Mouse (Mus musculus) ZHBTc4 (cell line): ENCODE measurements around the gene Mphosph9.
A peak's percentile ranks its signal among the peaks of the same experiment; 100 is the strongest.

Source experiments
- DNase-seq: peaks from one replicate; pipeline ENCODE4 v3.0.0-alpha.2; 2011; ENCODE audit warnings: low read depth, low spot score

The Mphosph9 gene

DNA sequence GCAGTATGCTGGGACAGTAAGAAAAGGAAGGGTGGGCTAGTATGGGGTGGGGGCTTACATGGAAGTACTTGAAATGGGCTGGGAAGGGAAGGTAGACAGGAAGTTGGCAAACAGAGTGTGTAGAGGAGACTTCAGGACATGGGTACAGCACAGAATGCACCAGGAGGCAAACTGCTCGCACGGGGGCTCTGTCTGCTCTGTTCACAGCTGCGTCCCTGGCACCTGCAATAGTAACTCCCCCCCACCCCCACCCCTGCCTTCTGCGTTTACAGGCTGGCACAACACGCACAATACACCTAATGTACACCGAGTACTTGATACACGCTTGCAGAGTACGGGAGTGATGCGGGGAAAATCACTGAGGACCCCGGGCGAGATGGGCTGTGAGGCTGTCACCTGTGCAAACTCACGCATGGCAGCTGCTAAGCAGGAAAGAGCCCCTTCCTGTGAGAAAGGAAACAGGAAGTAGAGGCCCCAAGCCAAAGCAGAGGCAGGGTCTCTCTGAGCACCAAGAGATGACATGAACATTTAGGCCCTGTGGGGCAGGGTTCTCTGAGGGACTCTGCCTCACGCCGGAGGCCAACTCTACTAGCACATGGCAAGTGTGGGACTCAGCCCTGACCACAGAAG, 113.1 kb downstream of the Mphosph9 start:
- no peak for DNase-seq

DNA sequence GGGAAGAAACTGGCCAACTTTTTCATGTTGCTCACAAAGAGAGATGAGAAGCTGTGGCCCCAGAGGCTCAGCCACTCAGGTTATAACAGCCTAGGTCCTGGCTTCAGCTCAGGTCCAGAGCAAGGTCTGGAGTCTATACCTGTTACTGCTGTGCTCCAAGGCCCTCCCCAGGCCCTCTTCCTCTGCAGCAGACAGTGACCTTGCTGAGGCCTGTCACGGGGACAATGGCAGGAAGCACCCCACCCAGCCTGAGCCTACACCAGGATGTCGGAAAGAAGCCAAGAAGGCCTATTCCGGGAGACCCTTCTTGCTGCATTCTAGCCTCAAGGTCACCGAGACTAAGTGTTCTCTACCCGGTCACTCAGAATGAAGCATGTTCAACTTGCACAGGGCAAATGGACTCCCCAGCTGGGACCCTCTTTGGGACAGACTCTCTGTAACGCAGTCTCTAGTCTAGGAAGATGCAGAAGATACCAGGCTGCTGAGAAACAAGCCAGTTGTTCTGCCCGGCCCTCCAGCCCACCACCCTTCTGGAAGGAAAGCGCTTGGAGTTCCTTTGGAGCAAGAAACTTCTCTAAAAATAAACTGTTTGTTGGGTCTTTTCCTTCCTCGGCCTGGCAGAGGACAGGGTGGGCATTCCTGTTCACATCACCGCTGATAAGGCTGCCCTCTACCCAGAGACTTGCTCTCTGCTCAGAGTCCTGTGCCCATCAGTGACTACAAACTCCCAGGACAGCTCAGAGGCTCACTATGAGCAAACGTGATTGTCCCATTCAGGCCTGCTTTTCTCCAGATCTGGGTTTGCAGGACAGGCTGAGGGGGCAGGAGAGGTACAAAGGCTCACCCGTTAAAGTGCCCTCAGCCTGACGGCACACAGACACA, 113.9 kb downstream of the Mphosph9 start:
- DNase-seq, result peak; percentile 43

DNA sequence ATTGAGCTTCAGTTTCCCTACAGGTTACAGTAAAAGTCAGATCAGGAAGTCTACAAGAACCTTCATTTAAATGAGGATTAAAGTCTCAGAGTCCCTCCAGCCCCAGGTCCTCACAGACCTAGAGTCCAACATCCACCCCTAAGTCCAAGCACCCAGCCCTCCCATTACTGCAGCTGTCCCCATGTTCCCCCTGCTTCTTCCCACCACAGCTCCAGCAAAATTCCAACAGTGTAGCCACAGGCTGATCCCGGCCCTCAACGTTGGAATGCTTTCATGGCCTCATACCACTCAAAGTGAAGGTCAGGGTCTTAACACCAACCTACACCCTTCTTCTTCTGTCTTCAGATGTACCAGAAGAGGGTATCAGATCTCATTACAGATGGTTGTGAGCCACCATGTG, 116.1 kb downstream of the Mphosph9 start:
- no peak for DNase-seq

- no peak for DNase-seq
Measured at GRCm38 (mm10) chr5:124211234-124211633, 116.5 kb downstream of the Mphosph9 start.

DNA sequence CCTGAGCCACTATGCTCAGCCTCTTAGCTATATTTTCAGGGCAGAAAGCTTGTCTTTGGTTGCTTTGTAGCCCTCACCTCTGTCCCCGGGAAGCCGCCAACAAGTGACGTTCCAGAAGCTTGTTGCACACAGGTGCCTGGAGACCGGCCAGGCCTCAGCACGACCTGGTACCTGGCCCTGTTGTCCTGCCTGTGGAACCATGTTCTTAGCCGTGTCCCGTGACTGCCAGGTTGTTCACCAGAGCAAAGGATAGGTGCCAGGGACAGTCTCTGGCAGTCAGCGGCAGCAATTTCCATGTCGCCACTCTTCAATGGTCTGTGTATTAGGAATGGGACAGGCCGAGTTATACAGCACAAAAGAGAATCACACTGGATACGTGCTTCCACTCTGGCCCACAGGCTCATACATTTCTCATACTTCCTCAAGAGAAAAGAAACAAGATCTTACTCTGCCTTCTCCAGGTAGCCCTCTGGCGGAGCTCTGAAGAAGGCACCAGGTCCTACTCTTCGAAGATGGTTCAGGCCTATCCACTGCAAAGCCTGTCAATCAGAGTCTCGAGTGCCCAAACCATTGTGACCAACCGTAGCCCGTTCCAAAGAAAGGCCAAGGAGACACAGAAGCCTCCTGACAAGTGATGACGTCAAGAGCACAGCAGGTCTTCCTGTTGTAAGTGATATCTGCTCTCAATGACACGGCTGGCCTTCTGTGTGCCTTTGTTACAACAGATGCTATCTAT, 117.3 kb downstream of the Mphosph9 start:
- peak; percentile 67 for DNase-seq

DNA sequence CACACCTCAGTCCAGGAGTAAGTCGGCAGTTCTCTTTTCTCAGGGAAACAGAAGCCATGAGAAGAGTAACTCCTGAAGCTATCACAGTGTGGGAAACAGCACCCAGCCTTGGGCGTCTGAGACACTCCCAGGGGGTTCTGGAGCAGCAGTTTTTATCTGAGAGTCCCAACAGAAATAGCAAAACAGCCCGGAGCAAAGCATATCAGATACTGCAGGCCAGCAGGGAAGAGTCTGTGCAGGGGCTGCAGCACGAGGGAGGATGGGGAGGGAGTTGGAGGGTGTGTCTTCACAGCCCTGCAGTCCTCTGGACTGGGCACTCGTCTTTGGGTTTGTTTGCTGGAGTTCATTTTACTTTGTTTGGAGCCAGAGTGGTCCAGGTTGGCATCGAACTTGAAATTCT, 117.9 kb downstream of the Mphosph9 start:
- no peak for DNase-seq

DNA sequence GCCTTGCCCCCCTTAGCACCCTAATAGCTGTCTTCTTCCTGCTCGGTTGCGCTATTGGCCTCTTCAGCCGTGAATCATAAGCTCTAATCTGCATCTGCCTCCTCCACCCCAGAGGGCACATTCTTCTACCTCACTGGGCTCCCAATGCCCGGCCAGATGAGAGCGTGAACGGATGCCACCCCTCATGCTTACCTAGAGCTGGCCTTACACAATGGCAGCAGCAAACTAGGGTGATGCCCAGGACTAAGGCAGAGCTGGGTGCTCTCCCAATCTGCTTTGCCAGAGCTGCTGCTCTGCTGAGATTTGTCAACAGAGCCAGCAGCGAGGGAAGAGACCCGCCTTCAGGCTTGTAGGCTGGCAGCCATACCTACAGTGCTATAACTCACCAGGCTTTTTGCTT, 119.7 kb downstream of the Mphosph9 start:
- no peak for DNase-seq

- DNase-seq, result no peak
Measured at GRCm38 (mm10) chr5:124206481-124207038, 121.2 kb downstream of the Mphosph9 start.

GRCm38 (mm10) chr5:124205809-124206380, 121.9 kb downstream of the Mphosph9 start:
- DNase-seq, result peak; percentile 60

- DNase-seq, result peak; percentile 39
Measured at GRCm38 (mm10) chr5:124205211-124205610, 122.6 kb downstream of the Mphosph9 start.

DNA sequence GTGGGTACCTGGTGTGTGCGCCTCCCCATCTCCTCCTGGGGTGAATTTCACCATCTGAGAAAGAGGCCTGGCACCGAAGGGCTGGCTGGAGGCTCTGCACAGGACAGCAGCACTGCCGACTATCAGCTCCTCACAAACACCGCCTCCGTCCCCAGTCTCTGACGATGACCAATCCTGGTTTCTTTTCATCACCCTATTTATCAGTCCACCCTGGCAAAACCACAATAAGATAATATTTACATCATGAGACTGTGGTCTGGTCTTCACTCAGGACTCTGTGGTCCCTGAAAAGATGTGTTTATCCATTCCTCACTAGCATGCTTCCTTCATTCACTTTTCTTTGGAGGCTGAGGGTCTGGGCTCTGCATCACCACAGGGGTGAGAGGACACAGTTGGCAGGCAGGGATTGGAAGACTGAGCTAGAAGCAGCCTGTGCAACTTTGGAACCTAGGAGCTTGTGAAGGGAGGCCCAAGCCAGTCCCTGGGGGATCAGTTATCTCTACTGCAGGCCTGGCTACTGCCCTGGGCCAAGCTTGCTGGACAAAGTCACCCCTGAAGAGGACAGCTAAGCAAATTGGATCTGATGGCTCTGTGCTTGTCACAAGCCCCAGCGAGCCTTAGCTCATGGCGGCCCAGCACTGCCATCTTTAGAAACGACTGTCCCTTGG, 123.5 kb downstream of the Mphosph9 start:
- no peak for DNase-seq

- no peak for DNase-seq
Measured at GRCm38 (mm10) chr5:124203251-124203650, 124.5 kb downstream of the Mphosph9 start.

- DNase-seq, result no peak
Measured at GRCm38 (mm10) chr5:124202071-124202470, 125.7 kb downstream of the Mphosph9 start.

DNA sequence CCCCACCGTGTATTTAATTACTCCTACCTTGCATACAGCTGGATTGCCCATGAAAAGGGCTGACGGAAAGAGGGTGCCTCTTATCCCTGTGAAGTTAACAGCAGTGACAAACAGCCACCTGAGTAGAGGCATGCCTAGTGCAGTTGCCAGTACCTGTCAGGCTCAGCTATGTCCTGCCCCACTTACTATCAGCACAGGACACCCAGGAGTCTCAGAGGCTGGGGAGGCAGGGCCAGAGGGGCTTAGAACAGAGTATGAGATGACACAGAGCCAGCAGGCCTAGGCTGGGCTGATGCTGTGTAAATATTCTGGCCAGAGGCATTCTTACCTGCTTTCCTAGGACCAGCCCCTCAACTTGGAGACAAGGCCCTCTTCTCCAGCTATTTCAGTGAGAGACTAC, 126.2 kb downstream of the Mphosph9 start:
- DNase-seq, result no peak
